Mouse (Mus musculus): ENCODE measurements at regions not wholly inside any gene's neighbourhood (a gene's known extent, or its start where the extent isn't known, plus 50 kb on each side); places are given as distances from the start of the nearest gene placed in this dataset.
A peak's percentile ranks its signal among the peaks of the same experiment; 100 is the strongest.

DNA sequence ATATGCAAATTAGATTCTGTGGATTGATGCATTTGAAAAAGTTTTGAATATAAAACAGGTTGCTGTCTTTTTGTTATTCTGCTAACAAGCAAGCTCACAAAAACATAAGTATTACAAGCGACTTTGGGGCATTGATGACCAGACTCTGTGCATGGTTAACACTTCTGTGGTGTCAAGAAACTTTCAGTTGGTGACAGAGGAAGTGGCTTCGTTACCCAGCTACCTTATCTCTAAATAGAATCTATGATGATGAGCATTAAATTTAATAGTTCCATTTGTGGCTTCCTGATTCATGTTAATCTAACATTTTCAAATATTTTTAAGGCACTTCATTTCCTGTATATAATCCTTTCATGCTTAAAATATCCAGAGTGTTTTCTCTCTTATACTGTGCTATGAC lies 100.8 kb downstream of the Tm2d1 start:
- no peak for DNase-seq (ENCODE audit: low spot score)

DNA sequence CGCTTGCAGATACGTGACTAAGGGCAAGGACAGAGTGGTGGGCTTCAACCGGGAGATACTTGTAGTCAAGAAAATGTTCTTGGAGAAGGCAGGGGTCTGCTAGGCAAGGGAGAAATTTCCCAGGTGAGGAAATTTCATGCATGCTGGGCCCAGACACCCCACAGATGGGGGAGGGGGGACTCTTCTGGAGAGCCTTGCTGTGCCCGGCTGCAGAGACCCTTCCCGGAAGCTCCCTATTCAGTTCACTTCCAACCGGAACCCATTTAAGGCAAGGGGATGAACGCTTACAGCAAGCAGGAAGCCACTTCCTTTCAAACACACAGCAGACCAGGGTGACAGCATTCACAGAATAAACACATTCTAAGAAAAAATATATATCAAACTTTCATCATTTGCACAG lies 124.8 kb downstream of the Tm2d1 start:
- DNase-seq (ENCODE audit: low spot score) = no peak

GRCm38 (mm10) chr4:98257711-98258110 lies 125.4 kb downstream of the Tm2d1 start:
- no peak for DNase-seq (ENCODE audit: low spot score)

DNA sequence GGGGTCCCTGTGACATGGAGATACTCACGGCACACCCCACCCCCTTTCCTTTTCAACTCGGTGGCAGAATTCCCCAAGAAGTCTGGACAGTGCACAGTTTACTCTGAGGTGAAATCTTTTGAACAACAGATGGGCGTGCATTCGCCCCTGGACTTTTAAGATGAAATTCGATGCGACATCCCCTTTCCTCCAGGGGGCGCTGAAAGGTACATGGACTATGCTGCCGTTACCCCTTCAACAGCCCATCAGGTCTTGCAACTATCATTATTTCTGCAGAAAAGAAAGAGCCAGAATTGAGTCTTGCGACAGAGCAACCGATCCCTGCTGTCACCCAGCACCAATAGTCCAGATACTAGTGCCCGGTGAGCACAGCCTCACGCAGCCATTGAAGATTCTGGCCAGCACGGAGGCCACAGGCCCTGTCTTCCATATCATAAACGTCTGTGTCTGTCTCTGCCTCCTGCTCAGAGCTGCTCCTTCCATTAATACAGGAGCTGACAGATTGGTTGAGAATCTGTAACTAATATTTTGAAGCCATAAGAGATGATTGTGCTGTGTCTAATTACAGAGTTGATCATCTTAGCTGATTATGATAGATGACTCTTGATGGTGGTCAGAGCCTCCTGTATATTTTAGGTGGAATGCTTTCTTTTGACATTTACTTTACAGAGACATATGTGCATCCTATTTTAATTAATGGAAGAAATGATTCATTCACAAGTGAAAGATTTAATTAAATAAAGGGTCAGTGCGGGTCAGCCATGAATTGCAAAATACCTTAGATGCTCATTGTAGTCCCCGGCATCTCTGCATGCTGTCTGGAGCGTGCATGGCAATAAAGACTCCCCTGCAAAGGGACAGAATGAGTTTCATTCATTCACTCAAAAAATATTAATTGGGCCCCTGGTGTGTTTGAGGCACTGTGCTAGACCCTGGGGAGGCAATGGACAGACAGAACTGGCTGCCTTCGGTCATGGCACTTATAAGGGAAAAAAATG lies 128.0 kb downstream of the Tm2d1 start:
- DNase-seq (ENCODE audit: low spot score) = no peak

- no peak for DNase-seq (ENCODE audit: low spot score)
Measured at GRCm38 (mm10) chr4:98243941-98244929, 138.9 kb downstream of the Tm2d1 start.

DNA sequence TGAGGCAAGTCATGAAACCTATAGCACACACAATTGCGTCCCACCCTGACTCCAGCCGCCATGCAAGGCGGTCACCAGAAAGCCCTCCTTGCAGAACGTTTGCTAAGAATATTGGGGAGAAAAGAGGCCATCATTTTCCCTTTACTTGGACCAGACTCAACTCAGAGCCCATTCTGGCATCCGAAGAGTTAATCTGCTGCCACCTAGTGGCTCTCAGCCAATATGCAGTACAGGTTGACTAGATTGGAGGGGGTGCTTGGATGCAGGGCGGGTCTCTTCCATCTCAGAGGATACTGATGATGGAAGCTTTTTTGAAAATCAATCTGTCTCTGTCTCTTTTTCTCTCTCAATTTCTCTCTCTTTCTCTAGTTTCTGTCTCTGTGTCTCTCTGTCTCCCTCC lies 139.6 kb downstream of the Tm2d1 start:
- no peak for DNase-seq (ENCODE audit: low spot score)

GRCm38 (mm10) chr4:98241921-98242320 lies 141.2 kb downstream of the Tm2d1 start:
- no peak for DNase-seq (ENCODE audit: low spot score)

DNA sequence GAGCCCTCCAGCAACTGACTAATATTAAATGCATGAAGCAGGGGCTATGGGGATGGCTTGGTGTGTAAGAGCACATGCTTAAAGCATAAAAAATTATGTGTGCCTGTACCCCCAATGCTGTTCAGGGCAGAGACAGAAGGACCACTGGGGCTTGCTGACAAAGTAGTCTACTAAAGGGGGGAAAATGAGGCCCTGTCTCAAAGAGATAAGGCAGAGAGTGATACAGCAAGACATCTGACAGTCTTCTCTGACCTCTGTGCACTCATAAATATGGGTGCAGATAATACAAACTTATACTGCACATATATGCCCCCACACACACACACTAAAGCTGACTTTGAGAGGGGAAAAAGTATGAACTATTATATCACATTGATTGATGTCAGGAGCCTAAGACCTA lies 142.8 kb downstream of the Tm2d1 start:
- DNase-seq (ENCODE audit: low spot score) = no peak

DNA sequence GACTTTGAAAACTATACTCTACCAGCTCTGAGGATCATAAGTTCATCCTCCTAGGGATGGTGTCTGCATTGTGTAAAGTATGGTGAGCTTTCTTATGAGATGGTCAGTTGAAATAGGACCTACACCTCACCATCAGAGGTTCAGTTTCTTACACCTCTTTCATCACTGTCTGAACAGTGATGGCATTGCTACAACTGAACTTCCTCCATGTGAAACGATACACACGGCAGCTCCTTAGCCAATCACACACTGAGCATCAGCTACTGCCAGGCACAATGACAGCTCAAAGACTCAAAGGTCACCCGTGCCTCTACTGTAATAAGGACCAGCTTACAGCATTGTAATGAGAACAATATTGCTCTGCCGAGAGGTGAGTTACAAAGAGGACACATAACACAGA lies 145.0 kb downstream of the Tm2d1 start:
- no peak for DNase-seq (ENCODE audit: low spot score)

GRCm38 (mm10) chr4:98237475-98237874 lies 145.6 kb downstream of the Tm2d1 start:
- no peak for DNase-seq (ENCODE audit: low spot score)

DNA sequence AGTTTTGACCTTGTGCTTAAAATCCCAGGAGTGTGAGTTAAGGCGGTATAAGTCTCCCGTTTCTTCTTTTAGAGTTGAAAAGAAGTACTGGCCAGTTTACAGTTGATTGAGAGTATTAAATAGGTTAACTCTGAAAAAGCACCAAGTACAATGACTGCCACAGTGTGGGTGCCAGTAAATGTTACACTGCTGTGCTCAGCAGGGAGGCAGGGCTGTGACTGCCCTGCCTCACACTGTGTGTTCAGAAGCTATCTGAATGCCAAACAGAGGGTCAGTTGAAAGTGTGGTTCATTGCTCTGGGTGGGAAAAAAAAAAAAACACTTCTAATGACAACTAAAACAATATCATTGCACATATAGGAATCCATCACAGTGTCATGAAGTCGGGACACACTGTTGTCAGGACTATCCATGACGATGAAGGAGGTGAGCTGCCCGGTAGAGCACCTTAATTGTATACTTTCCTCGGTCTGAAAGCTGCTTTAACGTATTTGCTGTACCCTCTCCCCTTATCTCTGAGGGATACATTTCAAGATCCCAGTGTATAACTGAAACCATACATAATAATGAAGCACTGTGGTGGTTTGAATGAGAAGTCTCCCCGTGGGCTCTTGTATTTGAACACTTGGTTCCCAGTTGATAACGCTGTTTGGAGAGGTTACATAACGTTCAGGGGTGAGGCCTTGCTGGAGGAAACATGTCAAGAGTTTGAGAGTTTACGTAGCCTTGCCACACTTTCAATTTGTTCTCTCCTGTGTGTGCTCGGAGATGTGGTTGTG lies 146.9 kb downstream of the Tm2d1 start:
- DNase-seq (ENCODE audit: low spot score) = no peak

GRCm38 (mm10) chr4:98228193-98228592 lies 154.9 kb downstream of the Tm2d1 start:
- DNase-seq (ENCODE audit: low spot score) = no peak

GRCm38 (mm10) chr4:98224366-98224765 lies 158.7 kb downstream of the Tm2d1 start:
- DNase-seq (ENCODE audit: low spot score) = no peak

- peak; percentile 5 for DNase-seq (ENCODE audit: low spot score)
Measured at GRCm38 (mm10) chr4:98223429-98223828, 159.7 kb downstream of the Tm2d1 start.

GRCm38 (mm10) chr4:98221566-98221965 lies 161.5 kb downstream of the Tm2d1 start:
- no peak for DNase-seq (ENCODE audit: low spot score)

DNA sequence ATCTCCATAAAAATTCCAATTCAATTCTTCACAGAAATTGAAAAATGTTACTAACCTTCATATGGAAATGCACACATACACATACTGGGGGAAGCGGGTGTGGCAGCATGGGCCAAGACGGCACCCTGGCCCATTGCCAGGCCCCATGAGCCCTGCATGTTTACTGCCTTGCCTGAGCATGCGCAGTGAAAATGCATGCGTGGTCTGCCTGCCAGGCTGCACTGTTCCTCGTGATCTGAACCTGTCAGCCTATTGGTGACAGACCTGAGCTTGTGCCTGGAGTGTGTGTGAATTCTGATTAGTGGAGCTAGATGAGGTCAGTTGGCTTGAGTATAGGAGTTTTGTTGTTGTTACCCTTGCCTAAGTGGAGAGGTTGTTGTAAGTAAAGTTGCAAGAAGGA lies 167.9 kb downstream of the Tm2d1 start:
- DNase-seq (ENCODE audit: low spot score) = no peak

- DNase-seq (ENCODE audit: low spot score) = no peak
Measured at GRCm38 (mm10) chr4:98207446-98207845, 175.7 kb downstream of the Tm2d1 start.

GRCm38 (mm10) chr4:98206245-98206970 lies 176.7 kb downstream of the Tm2d1 start:
- DNase-seq (ENCODE audit: low spot score) = no peak

GRCm38 (mm10) chr4:98203129-98203528 lies 180.0 kb downstream of the Tm2d1 start:
- no peak for DNase-seq (ENCODE audit: low spot score)

- no peak for DNase-seq (ENCODE audit: low spot score)
Measured at GRCm38 (mm10) chr4:98202232-98202631, 180.9 kb downstream of the Tm2d1 start.

DNA sequence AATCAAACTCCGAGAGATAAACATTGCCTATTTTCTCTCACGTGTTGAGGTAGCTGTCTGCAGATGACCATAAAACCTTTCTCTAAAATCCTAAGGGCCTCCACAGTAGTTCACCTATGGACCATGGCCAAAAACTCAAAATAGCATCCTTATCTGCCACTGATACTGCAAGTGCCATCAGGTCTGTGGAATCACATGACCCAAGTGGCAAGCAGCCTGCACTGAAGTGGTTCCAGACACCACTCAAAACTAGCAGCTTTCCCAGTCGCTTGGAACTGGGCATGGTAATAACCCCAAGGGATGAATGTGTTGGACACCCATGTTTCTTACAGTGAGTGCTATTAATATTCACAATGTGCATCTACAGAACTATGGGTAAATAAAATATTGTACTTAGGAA lies 182.0 kb downstream of the Tm2d1 start:
- DNase-seq (ENCODE audit: low spot score) = no peak

All from ovary, postnatal 10 days (tissue).